Mouse (Mus musculus) midbrain, embryonic 10.5 days (tissue): Measurements from ENCODE around the gene Morn1. TPM values are rescaled to one million over a fixed set of nuclear protein-coding genes. Genes with fewer than 3 reads are reported as not detected.

ENCODE experiments used
- DNase-seq: peaks from one replicate; pipeline ENCODE4 v3.0.0-alpha.2; 2017; ENCODE audit warnings: low spot score
- H3K27ac ChIP-seq: fragments of 300-500 bp; sonication (generic); replicated peaks from 2 replicates; pipeline ENCODE4 v1.5.1; 2016; ENCODE audit warnings: mild to moderate bottlenecking
- H3K27me3 ChIP-seq: fragments of 300-500 bp; sonication (generic); 2 replicates; pipeline ENCODE4 v1.6.1; 2016; ENCODE audit warnings: low read depth, mild to moderate bottlenecking; ENCODE audit not compliant: poor library complexity, severe bottlenecking
- H3K36me3 ChIP-seq: fragments of 300-500 bp; sonication (generic); 2 replicates; pipeline ENCODE4 v1.6.1; 2016; ENCODE audit warnings: mild to moderate bottlenecking, moderate library complexity
- H3K4me1 ChIP-seq: fragments of 300-500 bp; sonication (generic); 2 replicates; pipeline ENCODE4 v1.6.1; 2016
- H3K4me3 ChIP-seq: fragments of 300-500 bp; sonication (generic); 2 replicates; pipeline ENCODE4 v1.5.1; 2016; ENCODE audit warnings: mild to moderate bottlenecking, moderate library complexity
- H3K9me3 ChIP-seq: fragments of 300-500 bp; sonication (generic); replicated peaks from 2 replicates; pipeline ENCODE4 v1.6.1; 2016; ENCODE audit warnings: mild to moderate bottlenecking
- WGBS: fragments of 180-500 bp; shearing (Covaris S2); methylation state at CpG from one replicate; pipeline ENCODE4 v1.1.7; 2016; 5-methylcytosine and 5-hydroxymethylcytosine counted together
- polyA plus RNA-seq: library from polyadenylated mRNA; unstranded; fragments of >200 nt; fragmentation: Nextera tagmentation; extraction: Ambion mirVana; gene quantifications from 2 replicates; pipeline ENCODE4 v1.2.1, GENCODE M21; 2016

Morn1 gene
- 5.1 and 6.2 TPM in 2 replicates for polyA plus RNA-seq

DNA sequence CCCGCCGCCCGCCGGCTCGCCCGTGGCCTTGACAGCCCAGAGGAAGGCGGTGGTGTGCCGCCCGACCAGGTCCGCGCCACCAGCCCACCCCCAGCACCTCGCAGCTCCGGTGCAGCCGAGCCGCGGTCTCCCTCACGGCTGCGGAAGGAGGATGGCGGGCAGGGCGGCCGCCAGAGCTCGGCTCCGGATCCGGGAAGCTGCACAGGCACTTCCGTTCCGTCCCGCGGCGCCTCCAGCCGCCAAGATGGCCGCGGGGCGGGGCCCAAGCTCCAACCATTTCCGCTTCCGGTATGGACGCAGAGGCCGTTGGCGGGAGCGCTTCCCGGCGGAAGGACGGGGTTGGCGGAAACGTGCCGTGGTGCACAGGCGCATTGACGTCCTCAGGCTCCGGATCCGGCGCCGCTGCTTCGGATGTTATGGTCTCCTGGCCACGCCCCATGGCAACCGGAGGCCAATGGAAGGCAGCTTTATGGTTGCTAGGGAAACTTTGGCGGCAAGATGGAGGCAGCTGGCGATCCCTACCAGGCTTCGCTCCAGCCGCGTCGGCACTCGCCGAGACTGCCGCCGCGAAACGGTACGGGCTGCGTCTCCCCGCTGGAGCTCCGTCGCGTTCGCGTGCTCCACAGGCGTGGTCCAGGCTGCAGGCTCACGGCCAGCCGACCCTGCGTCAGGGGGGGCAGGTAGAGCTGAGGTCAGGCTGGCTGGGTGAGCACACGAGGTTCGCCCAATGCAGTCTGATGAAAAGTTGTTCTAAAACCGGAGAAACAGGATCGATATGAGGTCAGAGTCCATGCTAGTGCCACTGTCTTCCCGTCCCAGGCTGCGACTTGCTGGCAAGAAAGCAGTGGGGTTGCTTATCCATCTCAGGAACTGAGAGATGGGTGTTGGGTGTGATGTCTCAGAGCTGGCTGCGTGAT is at the start of gene Morn1, which contains the start of gene Rer1:
Gene Morn1 (plus strand): TSS at position 470 of the 917 bp plus-strand sequence.
Gene Rer1 (minus strand): TSS at position 275 of the 917 bp plus-strand sequence.
- under 1% methylated on average over 85 of the region's 85 CpGs for WGBS
- Histone ChIP-seq H3K36me3 (peaks cover 47% of the 10 kb centered on the region), H3K4me3 (peak within 1 kb of the TSS; percentile 82), H3K27ac (peak within 1 kb of the TSS; percentile 91), H3K4me1 (peaks cover 34% of the 10 kb centered on the region), H3K27me3 (no peaks in the 10 kb centered on the region), H3K9me3 (no peaks in the 10 kb centered on the region)
- DNase-seq = peak; percentile 100

DNA sequence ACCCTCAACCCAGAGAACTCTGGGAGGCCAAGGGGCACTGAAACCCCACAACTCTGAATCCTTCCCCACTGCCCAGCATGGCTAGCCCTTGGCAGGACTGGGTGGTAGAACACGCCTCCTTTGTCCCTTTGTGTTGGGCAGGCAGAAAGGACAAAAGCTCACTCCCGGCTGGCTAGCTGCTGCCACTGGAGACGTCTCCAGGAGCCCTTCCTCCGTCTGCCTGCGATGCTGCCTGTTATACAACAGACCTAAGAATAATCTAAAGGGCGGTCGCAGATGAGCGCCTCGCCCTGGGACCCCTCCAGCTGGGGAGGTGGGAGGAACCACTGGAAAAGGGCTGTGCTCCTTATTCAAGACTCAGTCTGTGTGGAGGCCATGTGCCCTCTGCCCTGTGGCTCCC is 46.2 kb upstream of the Morn1 start:
- peak; percentile 51 for DNase-seq
- 16% methylated on average over 9 of the region's 9 CpGs for WGBS

DNA sequence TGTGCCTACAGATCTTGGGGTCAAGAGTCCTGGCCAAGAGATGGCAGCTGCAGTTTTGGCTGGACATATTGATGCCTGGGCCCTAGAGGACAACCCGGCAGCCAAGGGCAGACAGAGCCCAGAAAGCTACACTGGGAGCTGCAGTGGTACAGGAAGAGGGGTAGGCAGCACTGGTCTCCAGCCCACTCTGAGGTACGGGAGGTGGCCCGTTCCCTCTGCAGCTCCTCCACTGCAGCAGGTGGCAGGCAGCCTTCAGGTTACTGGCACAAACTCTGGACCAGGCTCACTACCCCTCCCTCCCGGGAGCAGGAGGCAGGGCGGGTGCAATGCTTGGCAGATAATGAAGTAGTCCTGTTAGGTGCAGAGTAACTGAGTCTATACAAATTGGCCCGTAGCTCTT is 45.7 kb upstream of the Morn1 start:
- DNase-seq = no peak
- Histone ChIP-seq H3K27me3 (peaks cover 91% of the 10 kb centered on the region), H3K4me3 (peak overlapping the region; percentile 27; the same call in 1 of the 2 replicates), H3K36me3 (no peaks in the 10 kb centered on the region), H3K4me1 (peaks cover 38% of the 10 kb centered on the region), H3K9me3 (no peaks in the 10 kb centered on the region), H3K27ac (peak overlapping the region; percentile 81)
- 65% methylated on average over 6 of the region's 6 CpGs for WGBS

More for the DNA sequence above, 46.2 kb upstream of the Morn1 start:
- Histone ChIP-seq H3K4me3 (peak overlapping the region; percentile 27; the same call in 1 of the 2 replicates), H3K36me3 (no peaks in the 10 kb centered on the region), H3K4me1 (peaks cover 38% of the 10 kb centered on the region), H3K27me3 (peaks cover 91% of the 10 kb centered on the region), H3K27ac (peak overlapping the region; percentile 81), H3K9me3 (no peaks in the 10 kb centered on the region)

DNA sequence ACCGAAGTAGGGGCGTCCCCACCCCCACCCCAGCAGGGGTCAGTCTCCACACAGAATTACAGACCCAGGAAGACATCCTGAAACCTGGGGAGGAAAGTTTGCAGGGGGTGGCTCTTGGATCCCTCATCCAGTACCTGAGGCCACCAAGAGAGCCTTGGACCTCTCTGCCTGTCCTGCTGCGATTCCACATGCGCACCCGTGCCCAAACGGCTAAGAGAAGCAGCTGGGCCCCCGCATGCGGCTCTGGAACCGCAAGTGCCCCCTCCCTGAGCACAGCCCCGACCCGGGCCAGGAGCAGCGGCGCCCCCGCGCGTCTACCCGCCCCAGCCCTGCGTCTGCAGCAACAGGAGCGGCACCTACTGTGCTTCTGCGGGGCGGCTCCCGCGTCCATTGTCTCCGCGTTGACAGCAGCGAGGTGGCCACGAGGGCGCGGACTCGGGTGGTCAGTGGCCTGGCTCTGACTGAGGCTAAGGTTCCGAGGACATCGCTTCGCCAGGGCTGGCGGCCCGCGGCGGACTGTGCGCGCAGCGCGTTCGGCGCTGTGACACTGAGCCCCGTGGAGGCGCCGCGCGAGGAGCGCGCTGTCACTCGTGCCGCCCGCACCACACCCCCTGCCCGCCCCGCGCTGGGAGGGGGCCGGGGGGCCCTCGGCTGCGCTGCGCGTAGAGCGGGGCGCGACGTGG is 43.6 kb upstream of the Morn1 start:
- no peaks in the 10 kb centered on the region for H3K9me3 ChIP-seq
- H3K4me3 ChIP-seq = peak overlapping the region; percentile 64
- peaks cover 38% of the 10 kb centered on the region for H3K4me1 ChIP-seq
- WGBS = 2% methylated on average over 65 of the region's 65 CpGs
- H3K27me3 ChIP-seq = peaks cover 89% of the 10 kb centered on the region
- no peaks in the 10 kb centered on the region for H3K36me3 ChIP-seq
- H3K27ac ChIP-seq = peak overlapping the region; percentile 72
- DNase-seq = peak; percentile 30

DNA sequence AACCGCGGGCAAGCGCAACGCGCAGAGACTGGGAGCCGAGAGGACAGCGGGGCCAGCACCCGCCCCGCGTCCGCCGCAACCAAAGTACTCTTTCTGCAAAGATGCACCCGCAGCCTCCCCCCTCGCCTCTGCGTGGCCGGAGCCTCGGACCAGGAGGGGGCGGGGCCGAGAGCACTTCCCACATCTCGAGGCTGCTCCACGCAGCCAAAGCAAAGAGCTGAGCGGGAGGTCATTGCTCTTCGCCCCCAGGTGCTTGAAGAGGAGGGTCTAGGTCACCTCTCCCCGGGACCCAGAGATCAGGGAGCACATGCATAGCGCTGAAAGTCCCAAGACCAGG is 43.1 kb upstream of the Morn1 start:
- peaks cover 86% of the 10 kb centered on the region for H3K27me3 ChIP-seq
- 1% methylated on average over 25 of the region's 25 CpGs for WGBS
- peak overlapping the region; percentile 72 for H3K27ac ChIP-seq
- H3K9me3 ChIP-seq = no peaks in the 10 kb centered on the region
- H3K4me3 ChIP-seq = peak overlapping the region; percentile 64
- no peak for DNase-seq
- no peaks in the 10 kb centered on the region for H3K36me3 ChIP-seq
- peaks cover 38% of the 10 kb centered on the region for H3K4me1 ChIP-seq

DNA sequence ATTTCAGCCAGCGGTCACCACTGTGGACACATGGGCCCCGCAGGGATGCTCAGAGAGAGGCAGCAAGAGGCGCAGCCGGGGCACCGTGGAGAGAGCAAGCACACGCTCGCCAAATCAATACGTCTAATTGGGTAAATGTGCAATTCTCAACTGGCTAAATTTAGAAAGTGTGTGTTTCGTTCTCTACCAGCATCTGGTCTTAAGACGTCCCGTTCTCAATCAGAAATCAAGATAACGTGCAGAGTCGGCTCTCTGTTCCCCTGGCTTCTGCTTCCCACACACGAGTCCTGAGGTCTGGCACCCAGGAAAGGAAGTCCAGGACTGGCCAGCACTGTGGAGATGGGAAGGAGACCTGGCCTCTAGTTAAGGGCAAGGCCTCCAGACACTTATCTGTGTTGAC is 39.7 kb upstream of the Morn1 start:
- no peak overlapping the region for H3K4me3 ChIP-seq
- H3K4me1 ChIP-seq = peaks cover 18% of the 10 kb centered on the region
- no peaks in the 10 kb centered on the region for H3K36me3 ChIP-seq
- peaks cover 60% of the 10 kb centered on the region for H3K27me3 ChIP-seq
- WGBS = 89% methylated on average over 14 of the region's 14 CpGs
- no peak overlapping the region for H3K27ac ChIP-seq
- H3K9me3 ChIP-seq = no peaks in the 10 kb centered on the region
- no peak for DNase-seq

DNA sequence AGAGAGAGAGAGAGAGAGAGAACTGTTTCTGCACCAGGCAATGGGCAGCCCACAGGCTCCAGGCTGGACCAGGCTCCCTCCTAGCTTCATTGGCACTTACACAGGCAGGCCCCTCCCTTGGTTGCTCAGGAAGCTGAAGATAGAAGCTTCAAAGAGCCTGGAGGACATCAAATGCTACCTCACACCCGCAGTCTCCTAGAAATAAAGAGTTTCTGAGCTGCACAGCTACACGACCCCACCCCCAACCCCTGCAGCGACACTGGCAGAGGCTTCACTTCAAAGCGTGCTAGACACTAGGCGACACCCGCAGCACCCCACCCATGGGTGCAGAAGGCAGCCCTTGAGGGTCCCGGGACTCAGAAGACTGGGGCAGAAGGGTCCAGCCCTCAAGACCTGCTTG is 36.3 kb upstream of the Morn1 start:
- H3K9me3 ChIP-seq = no peaks in the 10 kb centered on the region
- H3K36me3 ChIP-seq = no peaks in the 10 kb centered on the region
- no peak overlapping the region for H3K4me3 ChIP-seq
- no peak overlapping the region for H3K27ac ChIP-seq
- no peak for DNase-seq
- 86% methylated on average over 7 of the region's 7 CpGs for WGBS
- peaks cover 25% of the 10 kb centered on the region for H3K27me3 ChIP-seq
- peaks cover 9% of the 10 kb centered on the region; the same call in 1 of the 2 replicates for H3K4me1 ChIP-seq

DNA sequence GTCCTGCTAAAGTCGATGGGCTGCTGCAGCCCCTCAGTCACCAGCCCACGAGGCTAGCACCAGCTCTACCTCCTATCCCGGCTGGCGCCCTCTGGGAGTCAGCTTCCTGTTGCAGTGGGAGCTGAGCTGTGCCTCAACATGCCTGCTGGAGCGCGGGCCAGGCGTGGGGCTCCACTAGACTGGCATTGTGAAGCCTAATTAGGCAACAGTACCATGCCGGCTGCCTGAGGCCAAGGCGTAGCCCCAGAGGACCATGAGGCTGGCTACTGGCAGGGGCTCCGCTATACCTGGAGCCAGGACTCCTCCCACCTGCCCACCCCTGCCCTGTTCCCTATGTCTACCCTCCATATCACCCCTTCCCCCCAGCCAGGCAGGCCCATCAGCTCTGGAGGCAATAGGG is 29.7 kb upstream of the Morn1 start, which contains the start of gene Plch2:
Gene Plch2 (minus strand): TSS at position 61 of the 400 bp plus-strand sequence.
- 79% methylated on average over 10 of the region's 10 CpGs for WGBS
- no peaks in the 10 kb centered on the region for H3K36me3 ChIP-seq
- no peak for DNase-seq
- peaks cover 16% of the 10 kb centered on the region; the same call in 1 of the 2 replicates for H3K27me3 ChIP-seq
- H3K9me3 ChIP-seq = no peaks in the 10 kb centered on the region
- H3K4me1 ChIP-seq = peaks cover 36% of the 10 kb centered on the region
- H3K27ac ChIP-seq = peak within 1 kb of the TSS; percentile 23; the same call in 1 of the 2 replicates
- H3K4me3 ChIP-seq = no peak within 1 kb of the TSS

DNA sequence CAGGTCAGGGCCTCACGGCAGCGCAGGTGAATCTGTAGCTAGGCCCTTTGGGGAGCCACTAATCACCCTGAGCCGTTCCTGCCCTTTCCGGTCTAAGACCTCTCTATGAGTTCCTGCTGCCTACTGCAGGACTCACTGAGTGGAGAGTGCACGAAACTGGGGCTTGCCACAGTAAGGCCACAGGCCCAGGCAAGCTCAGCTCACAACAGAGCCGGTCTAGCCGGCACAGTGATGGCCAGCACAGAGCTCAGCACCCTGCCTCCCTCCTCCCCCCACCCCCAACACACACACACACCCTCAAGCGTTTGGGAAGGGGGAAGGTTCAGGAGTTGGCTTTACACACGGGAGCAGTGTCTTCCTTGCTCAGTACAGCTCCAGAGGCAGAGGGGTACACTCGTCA is 28.1 kb upstream of the Morn1 start:
- WGBS = 45% methylated on average over 10 of the region's 10 CpGs
- Histone ChIP-seq H3K27me3 (peaks cover 16% of the 10 kb centered on the region; the same call in 1 of the 2 replicates), H3K4me3 (no peak overlapping the region), H3K27ac (no peak overlapping the region), H3K4me1 (peaks cover 38% of the 10 kb centered on the region), H3K9me3 (no peaks in the 10 kb centered on the region), H3K36me3 (no peaks in the 10 kb centered on the region)
- no peak for DNase-seq

DNA sequence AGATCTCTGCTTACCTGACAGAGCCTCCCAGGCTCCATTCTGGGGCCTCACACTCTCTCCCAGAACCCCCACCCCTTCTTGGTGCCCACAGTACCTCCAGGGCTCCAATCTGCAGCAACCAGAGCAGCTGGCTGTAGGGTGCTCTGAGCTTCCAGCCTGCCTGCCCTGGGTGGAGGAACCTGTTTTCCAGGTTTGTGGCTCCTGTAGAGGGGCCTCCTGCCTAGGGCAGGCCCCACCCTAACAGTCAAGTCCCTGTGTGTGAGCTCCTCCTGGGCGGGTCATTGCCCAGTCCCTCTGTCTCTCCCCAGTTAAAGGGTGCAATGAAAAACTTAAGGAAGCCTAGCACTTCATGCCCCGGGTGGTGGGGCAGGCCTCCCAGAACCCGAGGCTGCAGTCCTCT is 22.5 kb upstream of the Morn1 start:
- H3K36me3 ChIP-seq = peaks cover 9% of the 10 kb centered on the region
- H3K27ac ChIP-seq = no peak overlapping the region; the same call in 1 of the 2 replicates
- peaks cover 42% of the 10 kb centered on the region for H3K4me1 ChIP-seq
- 50% methylated on average over 3 of the region's 3 CpGs for WGBS
- H3K4me3 ChIP-seq = no peak overlapping the region
- H3K27me3 ChIP-seq = no peaks in the 10 kb centered on the region
- DNase-seq = no peak
- H3K9me3 ChIP-seq = no peaks in the 10 kb centered on the region

DNA sequence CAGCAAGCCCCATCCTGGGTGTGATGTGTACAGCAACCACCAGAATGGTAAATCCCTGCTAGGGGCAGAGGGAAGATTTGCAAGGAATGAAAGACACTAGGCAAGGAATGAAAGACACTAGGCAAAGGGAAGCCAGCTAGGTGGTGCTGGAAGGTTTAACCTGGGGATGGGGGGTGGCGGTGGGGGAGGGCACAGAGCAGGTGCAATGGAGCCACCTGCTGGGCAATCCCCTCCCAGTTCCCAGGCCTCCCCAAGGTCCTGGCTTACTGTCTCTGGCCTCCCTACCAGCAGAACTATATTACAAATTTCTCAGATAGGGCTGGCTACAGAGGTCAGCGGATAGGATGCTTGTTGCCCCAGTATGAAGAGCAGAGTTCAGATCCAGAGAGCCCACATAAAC is 21.9 kb upstream of the Morn1 start:
- peaks cover 42% of the 10 kb centered on the region for H3K4me1 ChIP-seq
- H3K27ac ChIP-seq = no peak overlapping the region
- no peaks in the 10 kb centered on the region for H3K9me3 ChIP-seq
- WGBS = 63% methylated on average over 2 of the region's 2 CpGs
- peaks cover 15% of the 10 kb centered on the region for H3K36me3 ChIP-seq
- no peak for DNase-seq
- no peak overlapping the region for H3K4me3 ChIP-seq
- H3K27me3 ChIP-seq = no peaks in the 10 kb centered on the region

DNA sequence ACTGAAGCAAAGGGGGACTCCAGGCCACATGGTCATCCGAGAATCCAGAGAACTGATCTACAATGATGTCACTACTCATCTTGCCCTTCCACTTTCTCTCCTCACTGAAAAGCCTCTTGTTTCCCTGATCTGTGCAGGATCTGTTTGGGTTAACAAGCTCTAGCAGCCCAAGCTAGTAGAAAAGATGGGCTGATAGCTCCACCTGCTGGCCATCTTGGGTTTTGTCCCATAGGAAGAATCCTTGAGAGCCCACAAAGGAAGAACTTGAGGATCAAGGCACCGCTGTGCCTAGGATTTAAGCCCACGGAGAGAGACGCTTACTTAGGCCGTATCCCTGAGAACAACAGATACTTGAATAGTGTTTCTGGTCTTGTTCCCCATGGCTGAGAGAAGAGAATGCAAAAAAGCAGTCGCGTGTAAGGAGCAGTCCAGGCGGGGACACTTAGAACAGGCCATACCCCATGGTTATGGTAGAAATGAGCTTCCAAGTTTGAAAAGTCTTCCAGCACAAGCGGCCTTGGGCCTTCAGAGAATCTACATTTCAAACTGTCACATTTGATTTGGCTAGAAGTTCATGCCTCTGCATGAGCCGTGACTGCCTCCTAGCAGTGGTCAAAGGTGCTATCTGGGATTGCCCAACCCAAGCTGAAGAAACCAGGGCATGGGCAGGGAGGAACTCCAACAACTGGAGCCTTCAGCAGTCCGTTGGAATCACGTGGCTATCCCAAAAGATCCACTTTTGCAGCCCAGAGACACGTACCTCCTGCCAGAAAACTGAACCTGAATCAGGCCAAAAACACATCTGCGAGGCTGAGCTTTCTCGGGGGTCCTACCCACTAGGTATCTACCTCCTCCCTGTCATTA is 20.2 kb upstream of the Morn1 start:
- peak; percentile 92 for DNase-seq
- no peaks in the 10 kb centered on the region for H3K9me3 ChIP-seq
- H3K36me3 ChIP-seq = peaks cover 32% of the 10 kb centered on the region
- peak overlapping the region; percentile 82 for H3K4me3 ChIP-seq
- peak overlapping the region; percentile 87 for H3K27ac ChIP-seq
- H3K27me3 ChIP-seq = no peaks in the 10 kb centered on the region
- 4% methylated on average over 15 of the region's 15 CpGs for WGBS
- peaks cover 41% of the 10 kb centered on the region for H3K4me1 ChIP-seq
